Mouse (Mus musculus): ENCODE data around the gene Sox13. TPM values are rescaled to one million over a fixed set of nuclear protein-coding genes. Genes with fewer than 3 reads are reported as not detected.

Gene Sox13
- polyA plus RNA-seq, 1 experiment, result 5.7 TPM

- no peaks in the 10 kb centered on the region for H3K36me3 ChIP-seq (ENCODE audit: control insufficient read depth, insufficient read depth, low read length)
- H3K27ac ChIP-seq (ENCODE audit: control insufficient read depth, insufficient read depth, low read depth, low read length), result peak overlapping the region; percentile 33; the same call in 1 of the 2 replicates
- peak overlapping the region; percentile 63 for H3K4me3 ChIP-seq (ENCODE audit: control insufficient read depth, low read depth, low read length)
- H3K4me1 ChIP-seq (ENCODE audit: control insufficient read depth, insufficient read depth, low read length), result peaks cover 20% of the 10 kb centered on the region
- TF ChIP-seq POLR2A (IDR thresholded peaks at IDR 0.05; ENCODE audit: control insufficient read depth, low read depth, low read length) (no peak), CTCF (IDR thresholded peaks at IDR 0.05; ENCODE audit: control insufficient read depth, insufficient read depth, insufficient replicate concordance, low read depth, low read length) (no peak)
- no peaks in the 10 kb centered on the region; the same call in 1 of the 2 replicates for H3K27me3 ChIP-seq (ENCODE audit: control insufficient read depth, insufficient read depth, low read length)
Observed at GRCm38 (mm10) chr1:133418164-133418800, 5.9 kb downstream of the Sox13 start.

GRCm38 (mm10) chr1:133417539-133417938 is 6.6 kb downstream of the Sox13 start:
- Histone ChIP-seq H3K36me3 (ENCODE audit: control insufficient read depth, insufficient read depth, low read length) (no peaks in the 10 kb centered on the region), H3K27ac (ENCODE audit: control insufficient read depth, insufficient read depth, low read depth, low read length) (no peak overlapping the region), H3K4me3 (ENCODE audit: control insufficient read depth, low read depth, low read length) (no peak overlapping the region), H3K4me1 (ENCODE audit: control insufficient read depth, insufficient read depth, low read length) (peaks cover 13% of the 10 kb centered on the region), H3K27me3 (ENCODE audit: control insufficient read depth, insufficient read depth, low read length) (no peaks in the 10 kb centered on the region)
- no peak for TF ChIP-seq POLR2A (IDR thresholded peaks at IDR 0.05; ENCODE audit: control insufficient read depth, low read depth, low read length)
- no peak for TF ChIP-seq CTCF (IDR thresholded peaks at IDR 0.05; ENCODE audit: control insufficient read depth, insufficient read depth, insufficient replicate concordance, low read depth, low read length)

- TF ChIP-seq CTCF (IDR thresholded peaks at IDR 0.05; ENCODE audit: control insufficient read depth, insufficient read depth, insufficient replicate concordance, low read depth, low read length) (no peak), POLR2A (IDR thresholded peaks at IDR 0.05; ENCODE audit: control insufficient read depth, low read depth, low read length) (no peak)
- no peak overlapping the region for H3K27ac ChIP-seq (ENCODE audit: control insufficient read depth, insufficient read depth, low read depth, low read length)
- peaks cover 13% of the 10 kb centered on the region for H3K4me1 ChIP-seq (ENCODE audit: control insufficient read depth, insufficient read depth, low read length)
- no peaks in the 10 kb centered on the region for H3K36me3 ChIP-seq (ENCODE audit: control insufficient read depth, insufficient read depth, low read length)
- H3K27me3 ChIP-seq (ENCODE audit: control insufficient read depth, insufficient read depth, low read length), result no peaks in the 10 kb centered on the region
- H3K4me3 ChIP-seq (ENCODE audit: control insufficient read depth, low read depth, low read length), result no peak overlapping the region
Observed at GRCm38 (mm10) chr1:133417113-133417512, 7.1 kb downstream of the Sox13 start.

- Histone ChIP-seq H3K4me3 (ENCODE audit: control insufficient read depth, low read depth, low read length) (no peak overlapping the region), H3K4me1 (ENCODE audit: control insufficient read depth, insufficient read depth, low read length) (peaks cover 13% of the 10 kb centered on the region), H3K27me3 (ENCODE audit: control insufficient read depth, insufficient read depth, low read length) (no peaks in the 10 kb centered on the region), H3K36me3 (ENCODE audit: control insufficient read depth, insufficient read depth, low read length) (no peaks in the 10 kb centered on the region), H3K27ac (ENCODE audit: control insufficient read depth, insufficient read depth, low read depth, low read length) (no peak overlapping the region)
- no peak for TF ChIP-seq CTCF (IDR thresholded peaks at IDR 0.05; ENCODE audit: control insufficient read depth, insufficient read depth, insufficient replicate concordance, low read depth, low read length)
- TF ChIP-seq POLR2A (IDR thresholded peaks at IDR 0.05; ENCODE audit: control insufficient read depth, low read depth, low read length), result no peak
Observed at GRCm38 (mm10) chr1:133416472-133416871, 7.7 kb downstream of the Sox13 start.

- Histone ChIP-seq H3K36me3 (ENCODE audit: control insufficient read depth, insufficient read depth, low read length) (no peaks in the 10 kb centered on the region), H3K27ac (ENCODE audit: control insufficient read depth, insufficient read depth, low read depth, low read length) (no peak overlapping the region), H3K4me1 (ENCODE audit: control insufficient read depth, insufficient read depth, low read length) (peaks cover 11% of the 10 kb centered on the region), H3K4me3 (ENCODE audit: control insufficient read depth, low read depth, low read length) (no peak overlapping the region), H3K27me3 (ENCODE audit: control insufficient read depth, insufficient read depth, low read length) (no peaks in the 10 kb centered on the region)
- no peak for TF ChIP-seq CTCF (IDR thresholded peaks at IDR 0.05; ENCODE audit: control insufficient read depth, insufficient read depth, insufficient replicate concordance, low read depth, low read length)
Observed at GRCm38 (mm10) chr1:133415505-133415904, 8.7 kb downstream of the Sox13 start.

- Histone ChIP-seq H3K27me3 (ENCODE audit: control insufficient read depth, insufficient read depth, low read length) (no peaks in the 10 kb centered on the region), H3K27ac (ENCODE audit: control insufficient read depth, insufficient read depth, low read depth, low read length) (no peak overlapping the region), H3K4me3 (ENCODE audit: control insufficient read depth, low read depth, low read length) (no peak overlapping the region), H3K36me3 (ENCODE audit: control insufficient read depth, insufficient read depth, low read length) (no peaks in the 10 kb centered on the region), H3K4me1 (ENCODE audit: control insufficient read depth, insufficient read depth, low read length) (peaks cover 9% of the 10 kb centered on the region)
- no peak for TF ChIP-seq CTCF (IDR thresholded peaks at IDR 0.05; ENCODE audit: control insufficient read depth, insufficient read depth, insufficient replicate concordance, low read depth, low read length)
- no peak for TF ChIP-seq POLR2A (IDR thresholded peaks at IDR 0.05; ENCODE audit: control insufficient read depth, low read depth, low read length)
Observed at GRCm38 (mm10) chr1:133415086-133415485, 9.1 kb downstream of the Sox13 start.

- H3K4me1 ChIP-seq (ENCODE audit: control insufficient read depth, insufficient read depth, low read length), result peaks cover 3% of the 10 kb centered on the region
- peak overlapping the region; percentile 50; the same call in 1 of the 2 replicates for H3K27ac ChIP-seq (ENCODE audit: control insufficient read depth, insufficient read depth, low read depth, low read length)
- H3K4me3 ChIP-seq (ENCODE audit: control insufficient read depth, low read depth, low read length), result no peak overlapping the region
- no peaks in the 10 kb centered on the region for H3K36me3 ChIP-seq (ENCODE audit: control insufficient read depth, insufficient read depth, low read length)
- TF ChIP-seq CTCF (IDR thresholded peaks at IDR 0.05; ENCODE audit: control insufficient read depth, insufficient read depth, insufficient replicate concordance, low read depth, low read length) (no peak), POLR2A (IDR thresholded peaks at IDR 0.05; ENCODE audit: control insufficient read depth, low read depth, low read length) (no peak)
- H3K27me3 ChIP-seq (ENCODE audit: control insufficient read depth, insufficient read depth, low read length), result no peaks in the 10 kb centered on the region
Observed at GRCm38 (mm10) chr1:133412941-133413340, 11.2 kb downstream of the Sox13 start.

Measured in testis, adult 2 months (tissue).